Mouse (Mus musculus) kidney, postnatal 25 days (tissue): Measurements from ENCODE around the gene Pole4.

ENCODE experiments used
- DNase-seq, 2 experiments: peaks; one replicate each; pipeline ENCODE4 v3.0.0; 2021; ENCODE audit warnings: mixed read lengths in 2 of 2

Pole4 gene

GRCm38 (mm10) chr6:82705221-82705620 lies at the start of gene Pole4:
Pole4 (minus strand) TSS chr6:82705365.
- no peak for DNase-seq

DNA sequence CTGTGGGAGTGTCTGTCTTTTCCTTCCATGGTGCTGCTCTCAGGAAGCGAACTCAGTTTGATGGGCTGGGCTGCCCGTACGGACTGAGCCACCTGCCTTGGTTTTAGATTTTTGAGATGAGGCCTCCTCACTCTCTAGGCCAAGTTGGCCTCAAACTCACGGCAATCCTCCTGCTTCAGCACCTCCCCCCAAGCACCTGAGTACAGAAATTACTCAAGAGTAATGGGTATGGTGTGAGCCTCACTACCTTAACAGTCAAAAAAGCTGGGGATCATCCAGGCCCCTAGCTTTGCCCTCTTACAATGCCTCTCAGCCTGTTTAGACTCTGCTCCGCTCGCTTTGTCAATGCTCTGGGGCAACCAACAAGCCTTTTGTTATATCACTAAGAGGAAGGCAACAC lies 49.6 kb upstream of the Pole4 start:
- no peak for DNase-seq

DNA sequence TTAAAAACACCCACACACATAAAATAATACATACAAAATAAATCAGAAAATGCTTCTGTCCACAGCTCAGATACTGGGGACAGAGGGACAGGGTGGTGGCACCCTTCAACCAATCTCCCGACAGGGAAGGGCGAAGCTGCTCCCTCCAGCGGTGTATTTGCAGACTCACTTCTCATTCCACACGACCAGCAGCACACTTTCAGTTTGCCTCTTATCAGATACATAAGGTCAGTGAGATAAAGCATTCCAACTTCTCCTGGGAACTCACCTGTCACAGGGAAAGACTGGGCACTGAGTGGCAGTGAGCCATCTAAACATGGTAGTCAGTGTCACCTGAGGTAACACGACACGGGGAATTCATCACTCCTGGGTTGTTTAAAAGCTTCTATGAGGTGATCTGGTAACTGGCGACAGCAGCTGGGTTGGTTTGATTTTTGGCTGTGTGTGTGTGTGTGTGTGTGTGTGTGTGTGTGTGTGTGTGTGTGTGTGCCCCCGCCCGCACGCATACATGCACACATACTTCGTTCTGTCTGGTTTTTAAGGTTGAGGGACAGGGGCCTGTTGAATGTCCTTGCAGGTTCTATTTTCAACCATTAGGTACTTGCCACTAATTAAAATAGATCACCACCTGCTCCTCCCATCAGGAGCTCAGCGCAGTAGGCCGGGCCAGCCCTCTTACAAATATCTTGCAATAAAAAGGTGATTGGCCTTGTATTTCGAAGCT lies 48.6 kb upstream of the Pole4 start:
- no peak for DNase-seq

DNA sequence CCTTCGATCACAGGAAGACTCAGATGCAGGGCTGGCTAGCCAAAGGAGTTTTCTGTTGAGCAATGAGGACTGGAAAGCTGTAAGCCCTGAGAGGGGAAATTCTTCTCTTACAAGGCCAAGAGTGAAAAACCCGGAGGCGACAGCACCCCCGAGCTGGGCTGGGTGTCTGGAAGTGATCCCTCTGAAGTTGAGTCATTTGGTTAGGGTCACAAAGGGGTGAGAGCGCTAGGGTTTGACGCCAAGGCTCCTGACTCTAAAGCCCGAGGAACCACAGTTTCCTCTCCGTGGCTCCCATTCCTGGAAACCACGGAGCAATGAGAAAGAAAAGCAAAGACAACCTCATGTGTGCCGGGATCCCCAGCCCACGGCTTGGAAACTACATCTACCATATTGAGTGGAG lies 47.9 kb upstream of the Pole4 start:
- no peak for DNase-seq

DNA sequence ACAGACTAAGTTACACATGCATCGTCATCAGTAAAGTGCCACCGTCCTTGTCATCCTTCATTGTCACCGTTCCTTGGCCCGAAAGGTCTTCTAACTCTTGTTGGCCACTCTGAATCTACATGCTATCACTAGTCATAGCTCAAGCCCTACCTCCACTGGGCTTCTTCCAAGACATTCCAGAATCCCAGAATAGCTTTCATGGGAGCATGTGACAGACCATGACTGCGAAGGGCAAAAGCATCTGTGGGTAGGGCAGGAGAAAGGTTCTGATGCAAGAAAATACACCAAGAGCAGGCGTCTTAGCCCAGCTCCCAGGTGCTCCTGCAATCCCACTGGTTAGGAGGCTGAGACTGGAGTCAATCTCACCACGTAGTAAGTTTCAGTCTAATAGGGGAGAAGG lies 46.6 kb upstream of the Pole4 start:
- DNase-seq, result no peak

GRCm38 (mm10) chr6:82751031-82751430 lies 45.9 kb upstream of the Pole4 start:
- DNase-seq, result peak in 1 of 2 experiments; percentile 29

GRCm38 (mm10) chr6:82750063-82750462 lies 44.9 kb upstream of the Pole4 start:
- DNase-seq, result no peak

- DNase-seq, result no peak
Measured at GRCm38 (mm10) chr6:82748106-82748672, 43.0 kb upstream of the Pole4 start.

DNA sequence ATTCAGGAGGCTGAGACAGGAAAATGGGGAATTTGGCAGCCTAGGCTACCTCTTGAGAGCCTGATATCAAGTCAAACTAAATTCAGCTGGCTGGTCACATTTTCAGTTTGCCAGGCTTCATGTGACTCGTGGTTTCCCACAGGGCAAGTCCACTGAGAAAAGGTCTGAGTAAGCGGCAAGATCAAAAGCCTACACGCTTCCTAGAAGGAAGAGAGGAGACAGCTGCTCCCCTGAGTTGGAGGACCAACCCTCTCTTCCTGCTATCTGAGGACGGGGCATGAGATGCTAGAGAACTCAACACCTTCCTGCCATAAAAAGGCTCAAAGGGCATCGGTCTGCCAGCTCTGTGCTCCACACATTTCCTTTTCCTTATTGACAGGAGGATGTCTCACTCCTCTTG lies 41.9 kb upstream of the Pole4 start:
- DNase-seq, result no peak

DNA sequence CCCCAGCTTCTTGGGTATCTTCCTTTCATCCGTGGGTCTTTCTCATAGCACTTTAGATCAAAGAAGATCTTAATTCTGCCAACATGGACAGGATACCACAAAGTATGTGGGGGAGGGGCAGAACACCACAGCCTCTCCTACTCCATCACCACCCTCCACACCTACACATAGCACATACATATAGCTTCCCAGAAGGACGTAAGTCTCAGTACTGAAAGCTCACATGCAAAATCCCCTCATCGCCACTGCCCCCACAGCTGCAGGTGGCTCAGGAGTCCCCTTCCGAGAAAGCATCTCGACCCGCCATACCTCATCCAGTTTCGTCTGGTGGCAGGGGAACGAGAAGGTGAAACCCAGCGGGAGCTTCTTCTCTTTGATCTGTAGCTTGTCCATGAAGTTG lies 39.4 kb upstream of the Pole4 start:
- DNase-seq, result no peak

GRCm38 (mm10) chr6:82741518-82741880 lies 36.3 kb upstream of the Pole4 start:
- DNase-seq, result no peak

GRCm38 (mm10) chr6:82740868-82741517 lies 35.8 kb upstream of the Pole4 start:
- no peak for DNase-seq

DNA sequence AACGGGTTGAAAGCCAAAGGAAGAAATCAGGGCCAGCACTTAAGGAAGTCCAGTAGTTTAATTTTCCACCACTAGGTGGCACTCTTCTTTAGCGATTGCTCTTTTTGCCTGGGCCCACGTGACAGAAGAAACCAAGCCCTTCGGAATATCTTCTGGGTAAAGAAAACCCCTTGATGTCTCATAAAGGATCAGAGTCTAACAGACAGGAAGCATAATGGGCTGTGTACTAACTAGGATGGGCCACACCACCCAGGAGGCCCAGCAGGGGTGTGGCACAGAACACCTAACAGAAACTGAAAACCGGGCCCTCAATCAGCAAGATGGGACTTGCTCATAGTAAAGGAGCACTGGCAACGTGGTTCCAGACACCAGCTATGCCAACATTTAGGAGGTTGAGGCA lies 35.1 kb upstream of the Pole4 start:
- peak in 1 of 2 experiments; percentile 73 for DNase-seq

GRCm38 (mm10) chr6:82737634-82738540 lies 32.7 kb upstream of the Pole4 start:
- no peak for DNase-seq

DNA sequence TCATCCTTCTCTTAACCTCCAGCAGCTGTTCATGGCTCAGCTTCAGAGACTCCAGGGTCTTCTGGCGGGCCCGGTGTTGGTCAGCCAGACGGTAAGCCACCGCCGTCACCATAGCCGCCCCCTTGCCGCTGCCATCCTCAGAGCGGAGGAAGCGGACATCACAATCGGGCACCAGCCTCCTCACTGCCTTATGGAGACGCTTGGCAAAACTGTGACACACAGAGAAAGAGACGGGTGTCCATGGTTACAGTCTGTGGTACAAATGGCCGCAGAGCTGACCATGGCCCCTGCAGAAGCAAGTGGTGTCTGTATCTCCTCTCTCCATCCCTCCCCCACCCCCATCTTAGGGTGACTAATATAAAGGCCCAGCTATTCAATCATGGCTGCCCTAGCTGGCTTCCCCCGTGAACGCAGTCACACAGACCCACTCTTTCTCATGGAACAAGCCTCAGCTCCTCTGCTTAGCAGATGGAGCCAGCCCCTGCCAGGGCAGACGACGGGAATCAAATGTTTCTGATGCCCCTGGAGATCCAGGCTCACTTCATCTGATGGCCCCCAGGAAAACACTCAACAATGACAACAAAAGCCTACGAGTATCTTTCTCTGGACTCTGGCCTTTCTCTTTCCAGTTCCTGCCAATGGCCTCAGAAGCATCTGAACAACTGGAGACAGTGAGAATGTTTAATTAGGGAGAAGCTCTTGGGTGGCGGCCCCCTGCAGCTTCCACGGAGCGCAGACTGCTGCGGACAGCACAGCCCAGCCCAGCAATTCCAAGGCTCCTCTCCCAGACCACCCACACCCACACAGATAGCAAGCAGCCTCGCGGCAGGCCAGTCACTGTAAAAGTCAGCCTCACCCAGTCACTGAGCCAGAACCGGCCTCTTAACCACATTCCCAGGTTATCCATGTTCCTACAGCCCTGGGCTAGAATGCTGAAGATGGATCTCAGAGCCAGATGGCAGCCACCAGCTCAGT lies 31.7 kb upstream of the Pole4 start:
- no peak for DNase-seq

GRCm38 (mm10) chr6:82735347-82735746 lies 30.2 kb upstream of the Pole4 start:
- peak in 1 of 2 experiments; percentile 8 for DNase-seq

- no peak for DNase-seq
Measured at GRCm38 (mm10) chr6:82728635-82729034, 23.5 kb upstream of the Pole4 start.

- peak in 1 of 2 experiments; percentile 6 for DNase-seq
Measured at GRCm38 (mm10) chr6:82727206-82727605, 22.0 kb upstream of the Pole4 start.

- no peak for DNase-seq
Measured at GRCm38 (mm10) chr6:82723321-82723720, 18.2 kb upstream of the Pole4 start.

- DNase-seq, result no peak
Measured at GRCm38 (mm10) chr6:82716126-82716525, 11.0 kb upstream of the Pole4 start.

GRCm38 (mm10) chr6:82715653-82716052 lies 10.5 kb upstream of the Pole4 start:
- DNase-seq, result no peak

DNA sequence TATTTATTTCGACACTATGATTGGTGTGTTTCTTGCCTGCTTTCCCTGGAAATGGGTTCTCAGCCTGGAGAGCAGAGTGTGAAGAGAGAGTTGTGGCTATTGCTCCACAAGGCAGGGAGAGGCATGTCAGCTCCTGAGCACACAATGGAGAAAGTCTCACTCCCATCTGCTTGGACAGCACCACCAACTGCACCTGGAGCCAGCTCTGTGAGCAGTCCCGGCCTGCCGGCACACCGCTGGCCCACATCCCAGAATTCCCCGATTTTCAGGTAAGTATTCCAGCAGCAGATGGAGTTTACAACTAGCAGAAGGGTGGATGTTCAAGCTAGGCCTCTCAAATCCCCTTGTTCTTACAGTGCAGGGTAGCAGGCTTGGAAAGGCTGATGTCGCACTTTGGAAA lies 10.1 kb upstream of the Pole4 start:
- DNase-seq, result no peak
